Mouse (Mus musculus) small intestine, adult 2 months (tissue): ENCODE data around the gene Prps1l1. TPM values are rescaled to one million over a fixed set of nuclear protein-coding genes. Genes with fewer than 3 reads are reported as not detected.

Experiments
- H3K27ac ChIP-seq: fragments of 200-500 bp; 2 replicates; pipeline ENCODE4 v1.5.1; 2012; ENCODE audit warnings: low read depth, low read length, control low read depth, inconsistent platforms; ENCODE audit not compliant: insufficient read depth
- H3K27me3 ChIP-seq: fragments of 200-500 bp; 2 replicates; pipeline ENCODE4 v1.6.1; 2012; ENCODE audit warnings: mild to moderate bottlenecking, moderate library complexity, low read length, inconsistent platforms; ENCODE audit not compliant: control insufficient read depth, insufficient read depth
- H3K36me3 ChIP-seq: fragments of 200-500 bp; 2 replicates; pipeline ENCODE4 v1.6.1; 2012; ENCODE audit warnings: mild to moderate bottlenecking, low read length, control low read depth, inconsistent platforms; ENCODE audit not compliant: control insufficient read depth, insufficient read depth
- H3K4me1 ChIP-seq: fragments of 200-500 bp; 2 replicates; pipeline ENCODE4 v1.6.1; 2012; ENCODE audit warnings: low read length, inconsistent platforms, mixed read lengths; ENCODE audit not compliant: control insufficient read depth, insufficient read depth, insufficient read length
- H3K4me3 ChIP-seq: fragments of 200-500 bp; 2 replicates; pipeline ENCODE4 v1.5.1; 2012; ENCODE audit warnings: low read depth, mild to moderate bottlenecking, control low read depth, inconsistent platforms, low read length, moderate library complexity
- CTCF ChIP-seq: fragments of 200-500 bp; IDR thresholded peaks from 2 replicates; pipeline ENCODE4 v1.5.1; 2012; ENCODE audit warnings: low read depth, mild to moderate bottlenecking, control low read depth, inconsistent platforms, low read length, moderate library complexity, mixed read lengths; ENCODE audit not compliant: insufficient replicate concordance, insufficient read length; ENCODE audit errors: extremely low read depth
- POLR2A ChIP-seq: fragments of 200-500 bp; IDR thresholded peaks from 2 replicates; pipeline ENCODE4 v1.6.1; 2012; ENCODE audit warnings: low read depth, mild to moderate bottlenecking, control low read depth, inconsistent platforms, low read length, moderate library complexity
- WGBS: fragments of 180-500 bp; shearing (Covaris S2); methylation state at CpG from one replicate; pipeline ENCODE4 v1.1.7; 2018; 5-methylcytosine and 5-hydroxymethylcytosine counted together
- polyA plus RNA-seq: library from polyadenylated mRNA; depleted of rRNA; stranded (reverse); fragments of >200 nt; gene quantifications from 2 replicates; pipeline ENCODE4 v1.2.3, GENCODE M21; 2012

Prps1l1 gene
- polyA plus RNA-seq, 1 experiment = not detected

GRCm38 (mm10) chr12:34991900-34992299, 7.3 kb downstream of the Prps1l1 start:
- Histone ChIP-seq H3K27ac (no peak overlapping the region), H3K36me3 (no peaks in the 10 kb centered on the region), H3K27me3 (no peaks in the 10 kb centered on the region), H3K4me1 (no peaks in the 10 kb centered on the region), H3K4me3 (no peak overlapping the region)
- TF ChIP-seq CTCF (no peak), POLR2A (no peak)
- WGBS = 68% methylated on average over 2 of the region's 2 CpGs

- Histone ChIP-seq H3K27me3 (no peaks in the 10 kb centered on the region), H3K4me1 (no peaks in the 10 kb centered on the region), H3K4me3 (no peak overlapping the region), H3K36me3 (no peaks in the 10 kb centered on the region), H3K27ac (no peak overlapping the region)
- WGBS = 55% methylated on average over 3 of the region's 3 CpGs
- no peak for TF ChIP-seq CTCF
- no peak for TF ChIP-seq POLR2A
Measured at GRCm38 (mm10) chr12:34997597-34998182, 13.1 kb downstream of the Prps1l1 start.

GRCm38 (mm10) chr12:34998778-34999467, 14.4 kb downstream of the Prps1l1 start:
- Histone ChIP-seq H3K36me3 (no peaks in the 10 kb centered on the region), H3K27me3 (no peaks in the 10 kb centered on the region), H3K4me3 (no peak overlapping the region), H3K4me1 (no peaks in the 10 kb centered on the region), H3K27ac (no peak overlapping the region)
- WGBS = 75% methylated on average over 12 of the region's 12 CpGs
- TF ChIP-seq CTCF = no peak

- H3K4me3 ChIP-seq = no peak overlapping the region
- H3K27me3 ChIP-seq = no peaks in the 10 kb centered on the region
- no peaks in the 10 kb centered on the region for H3K36me3 ChIP-seq
- WGBS = 61% methylated on average over 4 of the region's 4 CpGs
- no peak overlapping the region for H3K27ac ChIP-seq
- H3K4me1 ChIP-seq = no peaks in the 10 kb centered on the region
- TF ChIP-seq POLR2A (no peak), CTCF (no peak)
Measured at GRCm38 (mm10) chr12:35000323-35000722, 15.8 kb downstream of the Prps1l1 start.

GRCm38 (mm10) chr12:35005748-35006147, 21.2 kb downstream of the Prps1l1 start:
- no peak overlapping the region for H3K27ac ChIP-seq
- H3K4me3 ChIP-seq = no peak overlapping the region
- H3K27me3 ChIP-seq = no peaks in the 10 kb centered on the region
- TF ChIP-seq CTCF (no peak), POLR2A (no peak)
- H3K4me1 ChIP-seq = no peaks in the 10 kb centered on the region
- no peaks in the 10 kb centered on the region for H3K36me3 ChIP-seq

- H3K4me1 ChIP-seq = no peaks in the 10 kb centered on the region
- TF ChIP-seq POLR2A (no peak), CTCF (no peak)
- 94% methylated on average over 1 of the region's 1 CpGs for WGBS
Measured at GRCm38 (mm10) chr12:35007851-35008250, 23.3 kb downstream of the Prps1l1 start.

GRCm38 (mm10) chr12:35008340-35009137, 24.0 kb downstream of the Prps1l1 start:
- WGBS = 74% methylated on average over 11 of the region's 11 CpGs
- H3K36me3 ChIP-seq = no peaks in the 10 kb centered on the region
- TF ChIP-seq CTCF (no peak), POLR2A (no peak)
- no peak overlapping the region for H3K4me3 ChIP-seq
- H3K27me3 ChIP-seq = no peaks in the 10 kb centered on the region
- H3K27ac ChIP-seq = no peak overlapping the region
- no peaks in the 10 kb centered on the region for H3K4me1 ChIP-seq

More at GRCm38 (mm10) chr12:35007851-35008250, 23.3 kb downstream of the Prps1l1 start:
- Histone ChIP-seq H3K36me3 (no peaks in the 10 kb centered on the region), H3K27me3 (no peaks in the 10 kb centered on the region), H3K4me3 (no peak overlapping the region), H3K27ac (no peak overlapping the region)
